Mouse (Mus musculus): ENCODE measurements around the gene Bahcc1.

Gene Bahcc1

GRCm38 (mm10) chr11:120315832-120316689 lies 83.3 kb downstream of the Bahcc1 start:
- DNase-seq (ENCODE audit: low read depth, low spot score) = peak; percentile 80

- no peak for DNase-seq (ENCODE audit: low read depth, low spot score)
These were observed 84.0 kb downstream of the Bahcc1 start for GRCm38 (mm10) chr11:120316690-120317254.

- DNase-seq (ENCODE audit: low read depth, low spot score) = no peak
These were observed 84.7 kb downstream of the Bahcc1 start for GRCm38 (mm10) chr11:120317456-120317855.

GRCm38 (mm10) chr11:120319310-120319709 lies 86.6 kb downstream of the Bahcc1 start:
- DNase-seq (ENCODE audit: low read depth, low spot score) = no peak

- DNase-seq (ENCODE audit: low read depth, low spot score) = no peak
These were observed 87.4 kb downstream of the Bahcc1 start for GRCm38 (mm10) chr11:120320156-120320555.

- no peak for DNase-seq (ENCODE audit: low read depth, low spot score)
These were observed 102.8 kb downstream of the Bahcc1 start for GRCm38 (mm10) chr11:120335431-120336021.

GRCm38 (mm10) chr11:120337447-120337846 lies 104.7 kb downstream of the Bahcc1 start:
- DNase-seq (ENCODE audit: low read depth, low spot score) = peak; percentile 36

- DNase-seq (ENCODE audit: low read depth, low spot score) = no peak
These were observed 106.0 kb downstream of the Bahcc1 start for GRCm38 (mm10) chr11:120338786-120339185.

GRCm38 (mm10) chr11:120339978-120340513 lies 107.3 kb downstream of the Bahcc1 start:
- DNase-seq (ENCODE audit: low read depth, low spot score) = peak; percentile 46

GRCm38 (mm10) chr11:120341661-120342060 lies 108.9 kb downstream of the Bahcc1 start:
- peak; percentile 33 for DNase-seq (ENCODE audit: low read depth, low spot score)
